Mouse (Mus musculus): Measurements from ENCODE around the gene Gm20662. TPM values are rescaled to one million over a fixed set of nuclear protein-coding genes. Genes with fewer than 3 reads are reported as not detected.

Gm20662 gene
- polyA plus RNA-seq, 1 experiment from 2014 or later: 0.53 TPM

- no peak for ATAC-seq
- peaks cover 16% of the 10 kb centered on the region for H3K36me3 ChIP-seq (ENCODE audit: control insufficient read depth, insufficient read depth, low read length)
- H3K4me3 ChIP-seq (ENCODE audit: low read depth, low read length): peak within 1 kb of the TSS; percentile 87
- WGBS: 77% methylated on average over 5 of the region's 5 CpGs
- peak within 1 kb of the TSS; percentile 88 for H3K4me2 ChIP-seq (ENCODE audit: low read length)
- H3K27ac ChIP-seq (ENCODE audit: low read depth, low read length): no peak within 1 kb of the TSS
- H3K9ac ChIP-seq (ENCODE audit: low read length): peak within 1 kb of the TSS; percentile 98
- H3K27me3 ChIP-seq (replicated peaks; ENCODE audit: control insufficient read depth, insufficient read depth, low read length): peaks cover 20% of the 10 kb centered on the region
- DNase-seq (ENCODE audit: low spot score): no peak
- H3K4me1 ChIP-seq (ENCODE audit: control insufficient read depth, insufficient read depth, low read length): peaks cover 5% of the 10 kb centered on the region; the same call in 1 of the 2 replicates
- H3K9me3 ChIP-seq (replicated peaks; ENCODE audit: control insufficient read depth, low read length): no peaks in the 10 kb centered on the region
These were observed 84.0 kb downstream of the Gm20662 start, which contains the start of gene Mst1 for GRCm38 (mm10) chr9:108080168-108080567. Gene Mst1, plus strand, starts transcription at chr9:108080436.

GRCm38 (mm10) chr9:108082549-108082948, 86.4 kb downstream of the Gm20662 start:
- no peaks in the 10 kb centered on the region for H3K9me3 ChIP-seq (replicated peaks; ENCODE audit: control insufficient read depth, low read length)
- H3K4me1 ChIP-seq (ENCODE audit: control insufficient read depth, insufficient read depth, low read length): peaks cover 5% of the 10 kb centered on the region; the same call in 1 of the 2 replicates
- no peak overlapping the region for H3K27ac ChIP-seq (ENCODE audit: low read depth, low read length)
- H3K27me3 ChIP-seq (replicated peaks; ENCODE audit: control insufficient read depth, insufficient read depth, low read length): peaks cover 20% of the 10 kb centered on the region
- DNase-seq (ENCODE audit: low spot score) (no peak), ATAC-seq (no peak)
- no peak overlapping the region for H3K9ac ChIP-seq (ENCODE audit: low read length)
- H3K4me2 ChIP-seq (ENCODE audit: low read length): peak overlapping the region; percentile 23; the same call in 1 of the 2 replicates
- peaks cover 37% of the 10 kb centered on the region for H3K36me3 ChIP-seq (ENCODE audit: control insufficient read depth, insufficient read depth, low read length)
- WGBS: 6% methylated on average over 19 of the region's 19 CpGs
- no peak overlapping the region for H3K4me3 ChIP-seq (ENCODE audit: low read depth, low read length)

GRCm38 (mm10) chr9:108082988-108083431, 86.9 kb downstream of the Gm20662 start, which contains the start of gene Rnf123:
Gene Rnf123, minus strand, starts transcription at chr9:108083346.
- peaks cover 42% of the 10 kb centered on the region for H3K36me3 ChIP-seq (ENCODE audit: control insufficient read depth, insufficient read depth, low read length)
- WGBS: 36% methylated on average over 12 of the region's 12 CpGs
- H3K4me1 ChIP-seq (ENCODE audit: control insufficient read depth, insufficient read depth, low read length): peaks cover 5% of the 10 kb centered on the region; the same call in 1 of the 2 replicates
- H3K9ac ChIP-seq (ENCODE audit: low read length): no peak within 1 kb of the TSS
- H3K27me3 ChIP-seq (replicated peaks; ENCODE audit: control insufficient read depth, insufficient read depth, low read length): peaks cover 20% of the 10 kb centered on the region
- no peak within 1 kb of the TSS for H3K4me3 ChIP-seq (ENCODE audit: low read depth, low read length)
- DNase-seq (ENCODE audit: low spot score): no peak
- no peak within 1 kb of the TSS for H3K27ac ChIP-seq (ENCODE audit: low read depth, low read length)
- H3K4me2 ChIP-seq (ENCODE audit: low read length): peak within 1 kb of the TSS; percentile 23; the same call in 1 of the 2 replicates
- H3K9me3 ChIP-seq (replicated peaks; ENCODE audit: control insufficient read depth, low read length): no peaks in the 10 kb centered on the region
- no peak for ATAC-seq

- H3K4me1 ChIP-seq (ENCODE audit: control insufficient read depth, insufficient read depth, low read length): peaks cover 1% of the 10 kb centered on the region; the same call in 1 of the 2 replicates
- H3K27ac ChIP-seq (ENCODE audit: low read depth, low read length): no peak overlapping the region
- no peak overlapping the region for H3K9ac ChIP-seq (ENCODE audit: low read length)
- WGBS: 84% methylated on average over 6 of the region's 6 CpGs
- no peak overlapping the region for H3K4me3 ChIP-seq (ENCODE audit: low read depth, low read length)
- ATAC-seq: no peak
- H3K9me3 ChIP-seq (replicated peaks; ENCODE audit: control insufficient read depth, low read length): no peaks in the 10 kb centered on the region
- peaks cover 46% of the 10 kb centered on the region for H3K36me3 ChIP-seq (ENCODE audit: control insufficient read depth, insufficient read depth, low read length)
- peaks cover 20% of the 10 kb centered on the region for H3K27me3 ChIP-seq (replicated peaks; ENCODE audit: control insufficient read depth, insufficient read depth, low read length)
- no peak overlapping the region for H3K4me2 ChIP-seq (ENCODE audit: low read length)
- no peak for DNase-seq (ENCODE audit: low spot score)
These were observed 87.4 kb downstream of the Gm20662 start for GRCm38 (mm10) chr9:108083561-108083960.

- no peak for ATAC-seq
These were observed 89.1 kb downstream of the Gm20662 start for GRCm38 (mm10) chr9:108085261-108085660.

GRCm38 (mm10) chr9:108090611-108091120, 94.5 kb downstream of the Gm20662 start:
- Histone ChIP-seq H3K4me1 (ENCODE audit: control insufficient read depth, insufficient read depth, low read length) (peaks cover 6% of the 10 kb centered on the region), H3K27ac (ENCODE audit: low read depth, low read length) (no peak overlapping the region), H3K9me3 (replicated peaks; ENCODE audit: control insufficient read depth, low read length) (no peaks in the 10 kb centered on the region), H3K9ac (ENCODE audit: low read length) (no peak overlapping the region), H3K36me3 (ENCODE audit: control insufficient read depth, insufficient read depth, low read length) (peaks cover 72% of the 10 kb centered on the region), H3K4me2 (ENCODE audit: low read length) (no peak overlapping the region), H3K27me3 (replicated peaks; ENCODE audit: control insufficient read depth, insufficient read depth, low read length) (no peaks in the 10 kb centered on the region), H3K4me3 (ENCODE audit: low read depth, low read length) (no peak overlapping the region)
- DNase-seq (ENCODE audit: low spot score) (no peak), ATAC-seq (no peak)
- WGBS: 96% methylated on average over 7 of the region's 7 CpGs

More at GRCm38 (mm10) chr9:108085261-108085660, 89.1 kb downstream of the Gm20662 start:
- Histone ChIP-seq H3K4me1 (ENCODE audit: control insufficient read depth, insufficient read depth, low read length) (no peaks in the 10 kb centered on the region), H3K9me3 (replicated peaks; ENCODE audit: control insufficient read depth, low read length) (no peaks in the 10 kb centered on the region), H3K4me2 (ENCODE audit: low read length) (no peak overlapping the region), H3K9ac (ENCODE audit: low read length) (no peak overlapping the region), H3K27ac (ENCODE audit: low read depth, low read length) (no peak overlapping the region), H3K36me3 (ENCODE audit: control insufficient read depth, insufficient read depth, low read length) (peaks cover 63% of the 10 kb centered on the region), H3K27me3 (replicated peaks; ENCODE audit: control insufficient read depth, insufficient read depth, low read length) (peaks cover 20% of the 10 kb centered on the region), H3K4me3 (ENCODE audit: low read depth, low read length) (no peak overlapping the region)
- DNase-seq (ENCODE audit: low spot score): no peak
- WGBS: 99% methylated on average over 4 of the region's 4 CpGs

GRCm38 (mm10) chr9:108093586-108093985, 97.4 kb downstream of the Gm20662 start:
- peak overlapping the region; percentile 57 for H3K4me3 ChIP-seq (ENCODE audit: low read depth, low read length)
- ATAC-seq (no peak), DNase-seq (ENCODE audit: low spot score) (no peak)
- no peak overlapping the region for H3K27ac ChIP-seq (ENCODE audit: low read depth, low read length)
- H3K9ac ChIP-seq (ENCODE audit: low read length): peak overlapping the region; percentile 72
- no peaks in the 10 kb centered on the region for H3K9me3 ChIP-seq (replicated peaks; ENCODE audit: control insufficient read depth, low read length)
- H3K4me2 ChIP-seq (ENCODE audit: low read length): peak overlapping the region; percentile 97
- WGBS: 71% methylated on average over 10 of the region's 10 CpGs
- peaks cover 44% of the 10 kb centered on the region for H3K36me3 ChIP-seq (ENCODE audit: control insufficient read depth, insufficient read depth, low read length)
- H3K4me1 ChIP-seq (ENCODE audit: control insufficient read depth, insufficient read depth, low read length): peaks cover 6% of the 10 kb centered on the region
- no peaks in the 10 kb centered on the region for H3K27me3 ChIP-seq (replicated peaks; ENCODE audit: control insufficient read depth, insufficient read depth, low read length)

- H3K9me3 ChIP-seq (replicated peaks; ENCODE audit: control insufficient read depth, low read length): no peaks in the 10 kb centered on the region
- peaks cover 6% of the 10 kb centered on the region for H3K4me1 ChIP-seq (ENCODE audit: control insufficient read depth, insufficient read depth, low read length)
- ATAC-seq (peak; percentile 96), DNase-seq (ENCODE audit: low spot score) (peak; percentile 93)
- H3K36me3 ChIP-seq (ENCODE audit: control insufficient read depth, insufficient read depth, low read length): peaks cover 40% of the 10 kb centered on the region
- peak within 1 kb of the TSS; percentile 97 for H3K4me2 ChIP-seq (ENCODE audit: low read length)
- under 1% methylated on average over 50 of the region's 52 CpGs for WGBS
- peak within 1 kb of the TSS; percentile 57 for H3K4me3 ChIP-seq (ENCODE audit: low read depth, low read length)
- H3K9ac ChIP-seq (ENCODE audit: low read length): peak within 1 kb of the TSS; percentile 72
- no peaks in the 10 kb centered on the region for H3K27me3 ChIP-seq (replicated peaks; ENCODE audit: control insufficient read depth, insufficient read depth, low read length)
- H3K27ac ChIP-seq (ENCODE audit: low read depth, low read length): peak within 1 kb of the TSS; percentile 63
These were observed 98.2 kb downstream of the Gm20662 start, which contains the start of gene Apeh for GRCm38 (mm10) chr9:108094184-108094941. Gene Apeh, minus strand, starts transcription at chr9:108094606.
